Mouse (Mus musculus) cerebellum, adult 11-12 months (tissue): ENCODE data around the gene Soat1.
"Not testable (repeated sequence)": the region's sequence is repeated elsewhere in the genome, so short reads cannot be mapped to it uniquely, and the experiment has no call there.

ENCODE experiments used
- DNase-seq: peaks from one replicate; pipeline ENCODE4 v3.0.0; 2022

Soat1 gene

GRCm38 (mm10) chr1:156473961-156474503 is at the start of gene Soat1:
Gene Soat1, minus strand, starts transcription at chr1:156474331.
- peak; percentile 79 for DNase-seq

DNA sequence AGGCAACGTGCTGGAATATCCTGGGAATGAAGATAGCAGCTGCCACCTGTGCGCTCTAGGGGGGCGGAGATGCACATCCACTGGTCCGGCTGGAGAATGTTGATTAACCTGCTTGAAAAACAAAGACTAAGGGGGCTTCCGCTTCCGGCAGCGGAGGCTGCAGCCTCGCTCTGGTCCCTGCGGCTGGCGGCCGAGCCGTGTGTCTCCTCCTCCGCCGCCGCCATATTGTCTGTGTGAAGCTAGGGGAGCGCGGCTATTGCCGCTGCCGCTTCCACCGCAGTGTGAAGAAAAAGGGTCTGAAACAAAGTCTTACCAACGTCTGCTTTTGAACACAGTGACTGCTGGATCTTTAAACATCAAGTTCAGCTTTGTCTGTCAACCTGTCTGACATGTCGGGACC is 49.7 kb upstream of the Soat1 start, which contains the start of gene Gm10031:
Gene Gm10031, plus strand, starts transcription at position 171 of the 400 bp plus-strand sequence.
- DNase-seq: not testable (repeated sequence)

DNA sequence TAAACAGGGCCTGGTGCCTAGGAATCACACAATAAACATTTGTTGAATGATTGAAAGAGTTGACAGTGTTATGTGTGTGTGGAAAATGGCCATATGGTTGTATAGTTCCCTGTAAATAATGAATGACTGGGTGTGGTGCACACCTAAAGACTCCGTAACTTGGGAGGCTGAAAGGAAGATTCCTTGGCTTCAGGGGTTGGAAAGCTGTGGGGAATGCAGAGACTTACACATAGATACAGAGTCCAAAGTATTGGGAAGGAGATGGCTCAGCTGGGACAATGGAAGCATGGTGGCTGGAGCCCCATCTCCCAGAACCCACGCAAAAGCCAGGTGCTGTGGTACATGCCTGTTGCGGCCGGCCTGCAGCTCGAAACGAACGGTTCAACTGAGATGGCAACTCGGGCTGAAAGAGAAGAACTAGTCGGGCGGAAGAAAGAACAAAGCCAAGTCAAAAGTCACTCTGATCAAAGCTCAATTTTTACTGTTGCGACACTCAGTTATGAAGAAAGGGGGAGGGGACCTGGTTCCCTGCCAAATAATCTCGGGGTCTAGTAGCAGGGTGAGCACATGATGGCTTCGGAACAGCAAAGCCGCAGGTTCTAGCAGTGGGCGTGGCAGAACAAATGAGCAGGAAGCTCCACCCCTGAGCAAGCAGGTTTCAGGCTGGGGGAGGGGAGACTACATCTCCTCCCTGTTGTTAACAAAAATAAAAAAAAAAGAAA is 47.8 kb upstream of the Soat1 start:
- DNase-seq: no peak

DNA sequence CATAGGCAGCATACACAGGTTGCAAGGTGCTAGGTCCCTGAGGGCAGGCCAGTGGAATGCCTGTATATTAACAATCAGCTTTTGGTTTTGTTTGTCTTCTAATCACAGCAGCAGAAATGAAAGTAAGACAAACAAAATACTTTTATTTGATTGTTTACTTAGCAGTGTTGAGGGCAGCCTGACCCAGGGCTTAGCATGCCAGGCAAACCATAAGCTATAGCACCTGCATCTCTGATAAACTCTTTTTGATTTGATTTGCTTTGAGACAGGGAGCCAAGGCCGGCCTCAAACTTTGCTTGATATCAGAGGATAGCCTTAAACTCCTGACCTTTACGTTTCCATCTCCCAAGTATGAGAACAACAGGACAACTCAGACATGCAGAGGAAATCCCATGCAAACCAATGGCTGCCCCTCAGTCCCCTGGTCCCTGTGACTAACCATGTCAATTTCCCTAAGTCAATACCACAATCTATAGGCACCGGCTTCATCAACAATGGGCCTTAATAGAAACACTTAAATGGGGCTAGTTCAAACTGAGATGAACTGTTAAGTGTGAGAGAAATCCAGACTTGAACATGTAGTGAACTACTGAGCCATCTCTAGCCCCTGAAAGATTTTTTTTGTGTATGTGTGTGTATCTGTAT is 46.1 kb upstream of the Soat1 start:
- DNase-seq: no peak

DNA sequence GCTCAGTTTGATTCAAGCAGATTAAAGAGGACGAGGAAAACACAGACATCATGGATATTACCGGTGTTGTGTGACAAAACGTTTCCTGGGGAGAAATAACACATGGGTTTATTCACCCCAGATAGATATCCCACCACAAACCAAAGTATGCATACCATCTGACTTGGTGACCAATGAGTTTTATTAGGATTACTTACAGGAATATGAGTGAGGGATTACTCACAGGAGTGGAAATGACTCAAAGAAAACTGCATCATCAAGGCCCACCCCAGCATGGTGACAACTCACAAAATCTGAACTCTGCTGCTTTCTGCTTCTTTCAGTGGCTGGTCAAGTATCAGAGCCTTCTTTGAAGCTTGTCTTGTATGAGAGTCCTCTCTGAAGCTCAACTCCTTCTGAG is 33.6 kb upstream of the Soat1 start:
- DNase-seq: no peak

- DNase-seq: no peak
Measured at GRCm38 (mm10) chr1:156505901-156506300, 31.8 kb upstream of the Soat1 start.

DNA sequence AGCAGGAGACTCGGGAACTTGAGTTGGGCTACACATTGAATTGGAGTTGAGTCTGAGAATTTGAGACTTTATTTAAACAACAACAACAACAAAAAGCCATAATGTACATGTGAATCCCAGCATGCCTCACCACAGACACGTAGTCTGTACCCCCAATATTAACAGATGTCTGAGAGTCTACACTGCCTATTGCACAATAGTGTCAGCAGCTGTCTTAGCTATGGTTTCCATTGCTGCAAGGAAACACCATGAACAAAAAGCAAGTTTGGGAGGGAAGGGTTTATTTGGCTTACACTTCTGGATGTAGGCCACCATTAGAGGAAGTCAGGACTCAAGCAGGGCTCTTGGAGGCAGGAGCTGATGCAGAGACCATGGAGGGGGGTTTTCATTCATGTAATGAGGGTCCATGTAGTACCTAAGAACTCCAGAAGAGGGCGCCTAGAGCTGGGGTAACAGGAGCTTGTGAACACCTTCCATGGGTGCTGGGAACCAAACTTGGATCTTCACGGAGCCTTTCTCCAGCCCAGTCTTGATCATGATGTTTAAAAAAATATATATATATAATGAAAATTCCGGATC is 30.9 kb upstream of the Soat1 start:
- DNase-seq: no peak

DNA sequence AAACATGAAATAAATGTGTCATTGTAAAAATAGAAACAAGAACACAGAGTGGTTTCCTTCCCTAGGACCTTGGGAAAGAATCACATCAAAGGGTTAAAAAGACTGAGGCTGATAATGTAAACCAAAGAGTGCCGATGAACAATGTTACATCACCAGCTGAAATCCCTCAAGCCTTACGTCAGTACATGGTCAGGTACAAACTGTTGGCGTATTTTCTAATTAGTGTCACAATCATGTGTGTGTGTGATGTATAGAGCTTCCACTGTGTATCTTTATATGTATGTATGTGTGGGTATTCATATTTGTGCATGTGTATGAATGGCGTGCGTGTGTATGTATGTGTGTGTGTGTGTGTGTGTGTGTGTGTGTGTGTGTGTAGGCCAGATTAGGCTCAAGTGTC is 22.8 kb upstream of the Soat1 start:
- no peak for DNase-seq

GRCm38 (mm10) chr1:156495025-156495424 is 20.9 kb upstream of the Soat1 start:
- DNase-seq: no peak

DNA sequence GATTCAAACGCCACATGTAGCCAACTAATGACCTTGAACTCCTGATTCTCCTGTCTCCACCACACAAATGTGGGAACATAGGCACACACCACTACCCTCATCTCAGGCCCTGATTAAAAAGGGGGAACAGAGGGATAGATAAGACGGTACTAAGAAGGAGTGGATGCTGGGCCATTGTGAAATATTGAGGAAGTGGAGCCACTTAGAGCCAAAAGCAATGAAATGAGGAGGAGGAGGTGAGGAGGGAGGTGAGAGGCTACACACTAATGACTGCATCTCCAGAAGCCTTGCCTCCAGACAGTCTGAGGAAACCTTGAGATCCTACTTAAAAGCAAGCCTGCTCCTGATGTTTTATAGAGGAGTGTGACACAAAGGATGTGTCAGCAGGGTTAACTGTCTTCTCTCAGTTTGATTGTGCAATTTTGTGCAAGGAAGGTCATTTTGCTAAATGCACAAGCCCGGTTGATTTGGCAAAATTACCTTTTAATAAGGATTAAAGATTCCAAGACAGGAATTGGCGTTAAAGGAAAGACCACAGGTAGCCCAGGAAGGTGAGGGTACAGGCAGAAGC is 17.2 kb upstream of the Soat1 start:
- DNase-seq: no peak

DNA sequence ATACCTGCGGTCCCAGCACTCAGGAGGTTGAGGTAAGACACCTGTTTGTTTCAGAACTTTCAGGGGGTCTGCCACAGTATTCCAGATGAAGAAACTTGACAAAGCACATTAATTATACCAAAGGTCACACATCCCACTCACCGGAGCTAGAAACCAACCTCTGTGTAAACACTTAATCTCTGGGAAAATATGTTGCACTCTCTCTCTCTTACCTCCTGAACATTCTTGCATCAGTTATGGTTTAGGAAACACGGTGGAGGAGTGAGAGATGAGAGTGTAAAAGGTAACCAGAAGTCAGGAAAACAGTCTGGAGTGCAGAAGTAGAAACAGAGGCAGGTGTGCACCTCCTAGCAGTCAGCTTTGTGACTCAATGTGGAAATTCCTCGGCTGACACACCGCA is 13.9 kb upstream of the Soat1 start:
- no peak for DNase-seq

- no peak for DNase-seq
Measured at GRCm38 (mm10) chr1:156487498-156487897, 13.4 kb upstream of the Soat1 start.

- DNase-seq: no peak
Measured at GRCm38 (mm10) chr1:156481826-156482225, 7.7 kb upstream of the Soat1 start.

- no peak for DNase-seq
Measured at GRCm38 (mm10) chr1:156476535-156476934, 2.4 kb upstream of the Soat1 start.

DNA sequence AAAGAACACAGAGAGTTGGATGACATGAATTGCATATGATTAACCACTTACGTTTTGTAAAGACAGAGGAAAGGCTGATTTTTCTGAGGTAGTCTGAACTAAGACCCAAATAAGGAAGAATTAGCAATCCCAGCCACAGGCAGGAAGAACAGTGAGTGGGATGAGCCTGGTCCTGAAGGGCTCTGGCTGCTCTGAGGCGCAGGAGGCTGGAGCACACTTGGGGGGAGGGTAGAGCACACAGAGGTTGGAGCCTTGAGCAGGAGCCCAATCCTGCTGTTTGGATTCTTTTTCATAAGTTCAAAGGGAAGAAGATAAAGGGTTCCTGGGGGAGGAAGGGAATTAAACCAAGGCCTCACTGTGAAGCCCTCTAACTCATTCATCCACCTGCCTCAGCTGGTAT is 1.9 kb upstream of the Soat1 start:
- no peak for DNase-seq

GRCm38 (mm10) chr1:156474854-156475253 is 723 bp upstream of the Soat1 start:
- no peak for DNase-seq

- no peak for DNase-seq
Measured at GRCm38 (mm10) chr1:156473003-156473402, 1.1 kb downstream of the Soat1 start.

GRCm38 (mm10) chr1:156471955-156472354 is 2.2 kb downstream of the Soat1 start:
- no peak for DNase-seq

DNA sequence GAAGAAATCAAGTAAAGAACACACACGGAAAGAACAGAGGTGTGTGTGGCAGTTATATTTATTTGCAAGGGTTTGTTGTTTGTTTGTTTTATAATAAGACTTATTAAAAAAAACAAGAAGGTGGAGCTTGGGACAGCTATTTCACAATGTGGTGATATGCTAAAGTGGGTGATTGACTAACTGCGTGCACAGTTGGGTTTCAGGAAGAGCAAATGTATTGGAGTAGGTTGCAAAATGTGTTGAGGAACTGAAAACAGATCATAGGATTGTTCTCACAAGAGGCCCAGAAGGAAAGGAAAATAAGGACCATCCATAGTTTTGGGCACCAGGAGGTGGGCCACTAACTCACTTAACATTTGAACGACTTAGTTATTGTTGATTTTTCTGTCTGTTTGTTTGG is 3.1 kb downstream of the Soat1 start:
- no peak for DNase-seq

DNA sequence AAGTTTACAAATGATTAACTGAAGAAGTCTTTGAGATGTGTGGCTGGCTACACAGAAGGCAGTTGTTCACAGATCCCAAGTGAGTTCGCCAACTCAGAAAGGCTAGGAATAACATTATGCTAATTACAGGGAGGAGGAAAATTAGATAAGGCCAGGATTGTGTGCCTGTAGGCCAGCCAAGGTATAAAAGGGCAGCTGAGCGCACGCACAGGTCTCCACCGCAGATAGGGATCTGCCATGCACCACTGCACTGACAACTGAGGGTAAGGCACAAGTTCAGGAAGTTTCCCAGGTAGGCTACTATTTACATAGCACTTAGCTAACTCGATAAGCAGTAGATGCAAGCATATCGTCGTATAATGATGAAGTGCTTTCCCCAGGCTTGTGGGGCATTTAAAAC is 3.6 kb downstream of the Soat1 start:
- DNase-seq: no peak

- no peak for DNase-seq
Measured at GRCm38 (mm10) chr1:156468576-156468975, 5.6 kb downstream of the Soat1 start.

- no peak for DNase-seq
Measured at GRCm38 (mm10) chr1:156467655-156468255, 6.4 kb downstream of the Soat1 start.

DNA sequence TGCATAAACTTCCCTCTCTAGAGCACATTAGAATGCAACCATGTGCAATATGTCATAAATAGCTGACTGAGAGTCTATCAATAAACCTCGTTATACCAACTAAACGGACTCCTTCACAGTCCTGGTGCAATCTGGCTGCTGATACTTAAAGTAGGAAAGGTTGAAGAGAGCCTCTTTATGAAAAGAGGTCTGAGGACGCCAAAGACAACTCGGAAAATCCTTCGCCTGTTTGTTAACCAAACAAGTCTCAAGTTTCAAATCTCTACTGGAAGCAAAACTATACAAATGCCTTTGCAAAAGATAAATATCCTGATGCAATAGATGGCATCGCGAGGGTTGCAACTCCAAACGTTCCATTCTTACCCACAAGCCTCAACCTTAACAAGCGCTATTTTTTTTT is 9.2 kb downstream of the Soat1 start:
- DNase-seq: no peak
